Comparison of ENCODE assay signal across 10 mouse cellular contexts in genomic region chr2:166258771-166259180, GRCm38 (mm10).
DNase-seq lines count a peak whose midpoint lies in the region; ATAC-seq and TF ChIP-seq lines count a peak whose summit lies in the region.
"Had no signal": no experiment of that assay in that cellular context is flagged by ENCODE, and none has a peak within 500 bp of the region (broad histone marks: within the 10 kb centered on the region; RNA-seq: fewer than 3 reads in every experiment).

No protein-coding gene starts in this region.

- H3K9me3 ChIP-seq in kidney, embryonic 16.5 days (ENCODE audit: low read length) = no peaks in the 10 kb centered on the region
- no peaks in the 10 kb centered on the region for H3K9me3 ChIP-seq in forebrain, embryonic 14.5 days (replicated peaks; ENCODE audit: control insufficient read depth, low read length)
- H3K9me3 ChIP-seq in midbrain, embryonic 15.5 days = no peaks in the 10 kb centered on the region

- H3K4me3 ChIP-seq in kidney, embryonic 16.5 days (ENCODE audit: low read length) = no peak overlapping the region
- H3K4me3 ChIP-seq in kidney, adult 2 months (ENCODE audit: insufficient read depth, low read depth, low read length) = no peak overlapping the region
- H3K4me3 ChIP-seq in forebrain, embryonic 14.5 days (ENCODE audit: low read depth, low read length) = no peak overlapping the region
- H3K4me3 ChIP-seq in midbrain, embryonic 15.5 days = no peak overlapping the region
- H3K4me3 ChIP-seq: erythroblast, embryonic 14.5 days had no signal

- TF ChIP-seq CTCF in kidney, adult 2 months (conservative IDR thresholded peaks at IDR 0.05; ENCODE audit: insufficient read depth, insufficient read length, low read depth, low read length) = no peak

- TF ChIP-seq POLR2A in kidney, adult 2 months (IDR thresholded peaks at IDR 0.05; ENCODE audit: low read depth, low read length) = no peak

- WGBS in kidney, embryonic 16.5 days = 11% methylated on average over 7 of the region's 7 CpGs
- 32% methylated on average over 7 of the region's 7 CpGs for WGBS in kidney, adult 2 months
- 3% methylated on average over 7 of the region's 7 CpGs for WGBS in forebrain, embryonic 14.5 days
- 9% methylated on average over 7 of the region's 7 CpGs for WGBS in midbrain, embryonic 15.5 days

- no peaks in the 10 kb centered on the region for H3K27me3 ChIP-seq in kidney, embryonic 16.5 days (ENCODE audit: insufficient read depth, low read length)
- H3K27me3 ChIP-seq in kidney, adult 2 months (replicated peaks; ENCODE audit: control insufficient read depth, insufficient read depth, low read length) = no peaks in the 10 kb centered on the region
- no peaks in the 10 kb centered on the region for H3K27me3 ChIP-seq in forebrain, embryonic 14.5 days (replicated peaks; ENCODE audit: control insufficient read depth, insufficient read depth, low read length)
- H3K27me3 ChIP-seq in midbrain, embryonic 15.5 days (replicated peaks) = no peaks in the 10 kb centered on the region

- no peaks in the 10 kb centered on the region for H3K36me3 ChIP-seq in kidney, embryonic 16.5 days (ENCODE audit: insufficient read depth, low read length)
- H3K36me3 ChIP-seq in kidney, adult 2 months (ENCODE audit: control insufficient read depth, insufficient read depth, low read length) = no peaks in the 10 kb centered on the region
- H3K36me3 ChIP-seq in forebrain, embryonic 14.5 days (ENCODE audit: control insufficient read depth, insufficient read depth, low read length) = no peaks in the 10 kb centered on the region
- no peaks in the 10 kb centered on the region for H3K36me3 ChIP-seq in midbrain, embryonic 15.5 days (replicated peaks)

- H3K9ac ChIP-seq in kidney, embryonic 16.5 days (replicated peaks; ENCODE audit: low read length) = no peak overlapping the region; the same call in 1 of the 2 replicates
- H3K9ac ChIP-seq in forebrain, embryonic 14.5 days (ENCODE audit: low read length) = peak overlapping the region; percentile 35; the same call in 1 of the 2 replicates
- no peak overlapping the region for H3K9ac ChIP-seq in midbrain, embryonic 15.5 days

- peak overlapping the region; percentile 19; the same call in 1 of the 2 replicates for H3K4me2 ChIP-seq in kidney, embryonic 16.5 days (replicated peaks; ENCODE audit: low read depth, low read length)
- no peak overlapping the region for H3K4me2 ChIP-seq in forebrain, embryonic 14.5 days (ENCODE audit: low read length)
- H3K4me2 ChIP-seq in midbrain, embryonic 15.5 days = no peak overlapping the region

- ATAC-seq in kidney, embryonic 16.5 days (ENCODE audit: low FRiP score, low TSS enrichment) = 0 out of 2 replicates have a peak, but pooled peaks have one; percentile 39
- ATAC-seq in forebrain, embryonic 14.5 days = peak; percentile 50; the same call in 1 of the 2 replicates
- ATAC-seq in midbrain, embryonic 15.5 days (replicated peaks) = no peak
- ATAC-seq in activated CD4-positive, CD25-positive, alpha-beta regulatory T cell, adult 4 months = no peak

- DNase-seq in kidney, adult 2 months = no peak
- peak; percentile 44 for DNase-seq in brain, adult 2 months (ENCODE audit: low read depth, low spot score)
- DNase-seq in forebrain, embryonic 14.5 days (ENCODE audit: low spot score) = peak; percentile 62
- no peak for DNase-seq in adrenal gland, adult (ENCODE audit: inconsistent age in 2 of 2, low spot score in 1 of 2)
- DNase-seq: heart, postnatal 14 days; left cerebral cortex, postnatal 4 days had no signal

- no peak overlapping the region for H3K27ac ChIP-seq in kidney, embryonic 16.5 days (ENCODE audit: low read length)
- no peak overlapping the region for H3K27ac ChIP-seq in kidney, adult 2 months (ENCODE audit: insufficient read depth, low read depth, low read length)
- peak overlapping the region; percentile 52; the same call in 1 of the 2 replicates for H3K27ac ChIP-seq in forebrain, embryonic 14.5 days (ENCODE audit: low read depth, low read length)
- H3K27ac ChIP-seq in midbrain, embryonic 15.5 days = 0 out of 2 replicates have a peak overlapping the region, but pooled peaks have one; percentile 0

- H3K4me1 ChIP-seq in kidney, embryonic 16.5 days (ENCODE audit: insufficient read depth, low read length) = peaks cover 27% of the 10 kb centered on the region
- no peaks in the 10 kb centered on the region for H3K4me1 ChIP-seq in kidney, adult 2 months (ENCODE audit: control insufficient read depth, insufficient read depth, low read length)
- peaks cover 11% of the 10 kb centered on the region; the same call in 1 of the 2 replicates for H3K4me1 ChIP-seq in forebrain, embryonic 14.5 days (ENCODE audit: control insufficient read depth, insufficient read depth, low read length)
- H3K4me1 ChIP-seq in midbrain, embryonic 15.5 days = peaks cover 22% of the 10 kb centered on the region

Comparison
In these comparisons a context has a peak if more than half of its experiments do, and no peak if none do; other contexts are left out.
1. ATAC-seq: peak in kidney, embryonic 16.5 days (single experiment) and forebrain, embryonic 14.5 days (single experiment); none in midbrain, embryonic 15.5 days (single experiment) and activated CD4-positive, CD25-positive, alpha-beta regulatory T cell, adult 4 months (single experiment).
2. H3K27ac ChIP-seq: peak in forebrain, embryonic 14.5 days (single experiment) and midbrain, embryonic 15.5 days (single experiment); none in kidney, embryonic 16.5 days (single experiment) and kidney, adult 2 months (single experiment).
3. DNase-seq: peak in brain, adult 2 months (single experiment) and forebrain, embryonic 14.5 days (single experiment); none in kidney, adult 2 months (single experiment) and adrenal gland, adult (0 of 2).